Mouse (Mus musculus) CH12.LX (cell line): Measurements from ENCODE around the gene Serpine1.

Source experiments
- CTCF ChIP-seq, 2 experiments: IDR thresholded peaks in 1 of 2; conservative IDR thresholded peaks in 1 of 2; 2 replicates each; pipeline ENCODE4 v1.5.1; 2011 to 2012; ENCODE audit warnings: low read depth in 2 of 2, low read length in 2 of 2, improper control_type of control experiment in 1 of 2, inconsistent platforms in 1 of 2, mild to moderate bottlenecking in 1 of 2, moderate library complexity in 1 of 2
- EP300 ChIP-seq: IDR thresholded peaks from 2 replicates; pipeline ENCODE4 v1.6.1; 2011; ENCODE audit warnings: low read length, improper control_type of control experiment
- JUND ChIP-seq: conservative IDR thresholded peaks from 2 replicates; pipeline ENCODE4 v1.6.1; 2011; ENCODE audit warnings: low read depth, low read length, improper control_type of control experiment
- KAT2A ChIP-seq: IDR thresholded peaks from 2 replicates; pipeline ENCODE4 v1.6.1; 2012; ENCODE audit warnings: low read length, improper control_type of control experiment, inconsistent platforms; ENCODE audit not compliant: insufficient replicate concordance
- MAX ChIP-seq: IDR thresholded peaks from 2 replicates; pipeline ENCODE4 v1.6.1; 2011; ENCODE audit warnings: low read length, improper control_type of control experiment
- MEF2A ChIP-seq: IDR thresholded peaks from 2 replicates; pipeline ENCODE4 v1.6.1; 2014; ENCODE audit warnings: low read depth, mild to moderate bottlenecking, inconsistent platforms, low read length, improper control_type of control experiment, borderline replicate concordance
- POLR2A ChIP-seq: IDR thresholded peaks from 2 replicates; pipeline ENCODE4 v1.6.1; 2011; ENCODE audit warnings: low read depth, mild to moderate bottlenecking, improper control_type of control experiment, low read length
- POLR2AphosphoS2 ChIP-seq: IDR thresholded peaks from 2 replicates; pipeline ENCODE4 v1.6.1; 2011; ENCODE audit warnings: low read depth, low read length, improper control_type of control experiment
- TBP ChIP-seq: conservative IDR thresholded peaks from 2 replicates; pipeline ENCODE4 v1.6.1; 2011; ENCODE audit warnings: low read depth, low read length, improper control_type of control experiment
- TCF12 ChIP-seq: IDR thresholded peaks from 2 replicates; pipeline ENCODE4 v1.6.1; 2014; ENCODE audit warnings: low read depth, mild to moderate bottlenecking, inconsistent platforms, low read length, improper control_type of control experiment
- USF2 ChIP-seq: conservative IDR thresholded peaks from 2 replicates; pipeline ENCODE4 v1.6.1; 2011; ENCODE audit warnings: low read depth, low read length, improper control_type of control experiment
- ZMIZ1 ChIP-seq: IDR thresholded peaks from 2 replicates; pipeline ENCODE4 v1.6.1; 2012; ENCODE audit warnings: low read depth, mild to moderate bottlenecking, inconsistent platforms, low read length, improper control_type of control experiment

DNA sequence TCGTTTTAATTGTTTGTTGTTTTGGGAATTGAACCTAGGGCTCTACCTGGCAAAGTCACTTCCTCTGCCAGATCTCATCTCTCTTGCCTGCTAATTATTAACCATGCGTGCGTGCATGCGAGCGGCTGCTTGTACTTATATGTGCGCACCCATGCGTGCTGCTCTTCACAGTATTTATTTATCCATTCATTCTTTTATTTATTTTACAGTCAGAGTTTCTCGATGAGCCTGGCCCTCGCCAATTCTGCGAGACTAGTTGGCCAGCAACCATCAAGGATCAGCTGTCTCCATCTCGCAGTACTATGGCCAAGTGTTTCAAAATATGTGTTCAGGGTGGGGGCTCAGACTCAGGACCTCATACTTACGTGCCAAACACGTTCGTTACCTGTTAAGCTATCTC lies 6.0 kb upstream of the Serpine1 start:
- TF ChIP-seq USF2: no peak
- TF ChIP-seq JUND: no peak
- no peak for TF ChIP-seq POLR2A
- no peak for TF ChIP-seq KAT2A
- no peak for TF ChIP-seq CTCF (conservative IDR thresholded peaks at IDR 0.05 in 1 of 2, IDR thresholded peaks at IDR 0.05 in 1 of 2; ENCODE audit: low read depth in 2 of 2, low read length in 2 of 2)
- no peak for TF ChIP-seq MEF2A
- TF ChIP-seq ZMIZ1: no peak
- TF ChIP-seq EP300: no peak
- TF ChIP-seq POLR2AphosphoS2: no peak
- no peak for TF ChIP-seq TCF12
- no peak for TF ChIP-seq TBP
- no peak for TF ChIP-seq MAX
